Mouse (Mus musculus) CH12.LX (cell line): ENCODE data around the gene Uxs1. TPM values are rescaled to one million over a fixed set of nuclear protein-coding genes. Genes with fewer than 3 reads are reported as not detected.

Experiments
- DNase-seq: peaks from one replicate; pipeline ENCODE4 v3.0.0-alpha.2; 2013; ENCODE audit errors: extremely low read depth
- H3K27ac ChIP-seq: 2 replicates; pipeline ENCODE4 v1.5.1; 2012; ENCODE audit warnings: low read depth, mild to moderate bottlenecking, control low read depth, moderate library complexity; ENCODE audit not compliant: insufficient read depth
- H3K27me3 ChIP-seq: replicated peaks from 2 replicates; pipeline ENCODE3; 2012; ENCODE audit warnings: inconsistent platforms
- H3K36me3 ChIP-seq, 2 experiments: replicated peaks in 1 of 2; 2 replicates each; pipeline versions ENCODE3 to v1.6.1; 2012; ENCODE audit warnings: inconsistent platforms in 1 of 2, low read length in 1 of 2, mild to moderate bottlenecking in 1 of 2, mixed read lengths in 1 of 2, moderate library complexity in 1 of 2; ENCODE audit not compliant: control insufficient read depth in 1 of 2, insufficient read depth in 1 of 2
- H3K4me1 ChIP-seq, 2 experiments: 2 replicates each; pipeline ENCODE4 v1.6.1; 2012; ENCODE audit warnings: inconsistent platforms in 1 of 2, moderate library complexity in 1 of 2; ENCODE audit not compliant: insufficient read depth in 2 of 2, control insufficient read depth in 1 of 2
- H3K4me2 ChIP-seq: 2 replicates; pipeline ENCODE4 v1.6.1; 2012; ENCODE audit warnings: low read depth, mild to moderate bottlenecking, control low read depth; ENCODE audit not compliant: poor library complexity, insufficient read depth, severe bottlenecking
- H3K4me3 ChIP-seq, 3 experiments: fragments of 150-350 bp in 1 of 3; sonication (generic) in 1 of 3; replicated peaks in 1 of 3; 2 replicates each; pipeline versions ENCODE3 to v1.5.1; 2011 to 2012; ENCODE audit warnings: low read depth in 2 of 3, low read length in 2 of 3, mild to moderate bottlenecking in 2 of 3, moderate library complexity in 2 of 3, control low read depth in 1 of 3, improper control_type of control experiment in 1 of 3, inconsistent platforms in 1 of 3, mixed read lengths in 1 of 3; ENCODE audit not compliant: poor library complexity in 1 of 3
- H3K79me2 ChIP-seq: replicated peaks from 2 replicates; pipeline ENCODE4 v1.6.1; 2012; ENCODE audit warnings: mild to moderate bottlenecking, moderate library complexity; ENCODE audit not compliant: control insufficient read depth, poor library complexity, insufficient read depth, severe bottlenecking; ENCODE audit errors: extremely low read depth
- H3K9ac ChIP-seq: 2 replicates; pipeline ENCODE4 v1.6.1; 2012; ENCODE audit warnings: low read depth, mild to moderate bottlenecking, control low read depth, moderate library complexity; ENCODE audit not compliant: insufficient read depth
- H3K9me3 ChIP-seq: replicated peaks from 2 replicates; pipeline ENCODE3; 2012; ENCODE audit warnings: low read length, inconsistent platforms, mixed read lengths
- BHLHE40 ChIP-seq: IDR thresholded peaks from 2 replicates; pipeline ENCODE4 v1.6.1; 2011; ENCODE audit warnings: mild to moderate bottlenecking, low read depth, low read length, improper control_type of control experiment
- CHD1 ChIP-seq: IDR thresholded peaks from 2 replicates; pipeline ENCODE4 v1.6.1; 2012; ENCODE audit warnings: low read depth, low read length, improper control_type of control experiment, inconsistent platforms
- CHD2 ChIP-seq: IDR thresholded peaks from 2 replicates; pipeline ENCODE4 v1.6.1; 2011; ENCODE audit warnings: low read length, improper control_type of control experiment
- CTCF ChIP-seq, 2 experiments: IDR thresholded peaks in 1 of 2; conservative IDR thresholded peaks in 1 of 2; 2 replicates each; pipeline ENCODE4 v1.5.1; 2011 to 2012; ENCODE audit warnings: low read depth in 2 of 2, low read length in 2 of 2, improper control_type of control experiment in 1 of 2, inconsistent platforms in 1 of 2, mild to moderate bottlenecking in 1 of 2, moderate library complexity in 1 of 2
- ETS1 ChIP-seq: conservative IDR thresholded peaks from 2 replicates; pipeline ENCODE4 v1.6.1; 2012; ENCODE audit warnings: low read depth, mild to moderate bottlenecking, inconsistent platforms, low read length, improper control_type of control experiment, moderate library complexity
- JUN ChIP-seq: IDR thresholded peaks from 2 replicates; pipeline ENCODE4 v1.6.1; 2011; ENCODE audit warnings: low read depth, mild to moderate bottlenecking, low read length, improper control_type of control experiment, moderate library complexity; ENCODE audit not compliant: insufficient read depth
- JUND ChIP-seq: conservative IDR thresholded peaks from 2 replicates; pipeline ENCODE4 v1.6.1; 2011; ENCODE audit warnings: low read depth, low read length, improper control_type of control experiment
- MAFK ChIP-seq: IDR thresholded peaks from 2 replicates; pipeline ENCODE4 v1.6.1; 2011; ENCODE audit warnings: low read length, improper control_type of control experiment; ENCODE audit not compliant: insufficient replicate concordance
- MAX ChIP-seq: IDR thresholded peaks from 2 replicates; pipeline ENCODE4 v1.6.1; 2011; ENCODE audit warnings: low read length, improper control_type of control experiment
- MYC ChIP-seq: IDR thresholded peaks from 2 replicates; pipeline ENCODE4 v1.6.1; 2011; ENCODE audit warnings: low read depth, mild to moderate bottlenecking, improper control_type of control experiment, low read length
- NELFE ChIP-seq: IDR thresholded peaks from 2 replicates; pipeline ENCODE4 v1.6.1; 2011; ENCODE audit warnings: low read depth, low read length, improper control_type of control experiment
- NRF1 ChIP-seq: IDR thresholded peaks from 2 replicates; pipeline ENCODE4 v1.6.1; 2014; ENCODE audit warnings: low read depth, mild to moderate bottlenecking, inconsistent platforms, low read length, improper control_type of control experiment, moderate library complexity
- POLR2A ChIP-seq: IDR thresholded peaks from 2 replicates; pipeline ENCODE4 v1.6.1; 2011; ENCODE audit warnings: low read depth, mild to moderate bottlenecking, improper control_type of control experiment, low read length
- POLR2AphosphoS2 ChIP-seq: IDR thresholded peaks from 2 replicates; pipeline ENCODE4 v1.6.1; 2011; ENCODE audit warnings: low read depth, low read length, improper control_type of control experiment
- USF1 ChIP-seq: IDR thresholded peaks from 2 replicates; pipeline ENCODE4 v1.6.1; 2014; ENCODE audit warnings: low read depth, mild to moderate bottlenecking, inconsistent platforms, low read length, improper control_type of control experiment
- USF2 ChIP-seq: conservative IDR thresholded peaks from 2 replicates; pipeline ENCODE4 v1.6.1; 2011; ENCODE audit warnings: low read depth, low read length, improper control_type of control experiment
- ZC3H11A ChIP-seq: IDR thresholded peaks from 2 replicates; pipeline ENCODE4 v1.6.1; 2012; ENCODE audit warnings: low read depth, mild to moderate bottlenecking, inconsistent platforms, low read length, improper control_type of control experiment
- ZMIZ1 ChIP-seq: IDR thresholded peaks from 2 replicates; pipeline ENCODE4 v1.6.1; 2012; ENCODE audit warnings: low read depth, mild to moderate bottlenecking, inconsistent platforms, low read length, improper control_type of control experiment
- ZNF384 ChIP-seq: IDR thresholded peaks from 2 replicates; pipeline ENCODE4 v1.6.1; 2012; ENCODE audit warnings: low read depth, low read length, improper control_type of control experiment, inconsistent platforms
- dilution Hi-C: fragments of 300-500 bp; cut with MboI; formaldehyde crosslinking; loops from 2 replicates; pipeline ENCODE4 v1.14.3; 2020; ENCODE audit warnings: low sequenced_read_pairs; ENCODE audit not compliant: extremely low pct_unique_long_range_greater_than_20kb, extremely low pct_ligation_motif_present
- in situ Hi-C: fragments of 300-500 bp; cut with MboI; formaldehyde crosslinking; loops from 3 replicates; pipeline ENCODE4 v1.14.3; 2019; ENCODE audit warnings: low sequenced_read_pairs, low pct_ligation_motif_present, low pct_unique_long_range_greater_than_20kb, mixed read lengths
- polyA plus RNA-seq: library from polyadenylated mRNA; unstranded; fragments of >175 nt; gene quantifications from 2 replicates; pipeline ENCODE4 v1.2.1, GENCODE M21; 2012; ENCODE audit warnings: low read depth; ENCODE audit not compliant: insufficient read length
- total RNA-seq, 2 experiments: library from RNA; depleted of rRNA; stranded (reverse); fragments of 300-350 nt in 1 of 2; fragments of >200 nt in 1 of 2; gene quantifications; 2 replicates each; pipeline ENCODE4 v1.2.3; 2012 to 2014

Gene Uxs1
- total and polyA plus RNA-seq, 3 experiments = 18.4 to 33.3 (median 31.3) TPM

DNA sequence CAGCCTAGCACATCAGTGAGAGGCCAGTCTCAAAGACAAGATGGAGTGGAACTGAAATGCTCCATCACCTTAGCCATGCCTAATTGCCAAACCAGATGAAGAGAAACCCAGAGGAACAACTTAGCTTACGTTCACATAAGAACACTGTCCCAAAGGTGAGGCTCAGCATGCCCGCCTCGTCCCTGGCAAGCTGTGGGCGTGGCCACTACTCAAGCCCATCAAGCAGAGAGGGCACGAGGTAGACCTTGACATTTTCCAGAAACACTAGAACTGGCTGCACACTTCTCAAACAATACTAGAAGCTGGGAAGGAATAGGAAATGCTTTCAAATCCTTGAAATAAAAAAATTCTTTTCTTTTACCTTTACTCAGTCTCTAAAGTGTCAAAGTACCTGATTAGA is 5.0 kb downstream of the Uxs1 start:
- no peaks in the 10 kb centered on the region for H3K27me3 ChIP-seq
- peaks cover 12% of the 10 kb centered on the region for H3K79me2 ChIP-seq
- H3K9ac ChIP-seq = no peak overlapping the region
- H3K4me1 ChIP-seq = peaks cover 0 to 69% of the 10 kb centered on the region in 2 experiments; a peak in 2 of 4 replicates
- no peak overlapping the region for H3K4me3 ChIP-seq
- no peaks in the 10 kb centered on the region for H3K9me3 ChIP-seq
- H3K4me2 ChIP-seq = no peak overlapping the region
- peaks cover 0 to 24% of the 10 kb centered on the region in 2 experiments for H3K36me3 ChIP-seq
- dilution Hi-C loops (no loop called here), in situ Hi-C loops (no loop called here)
- no peak overlapping the region for H3K27ac ChIP-seq
- TF ChIP-seq CHD2 = no peak
- TF ChIP-seq MAFK = no peak
- TF ChIP-seq NELFE = no peak
- no peak for TF ChIP-seq POLR2AphosphoS2
- TF ChIP-seq CTCF (conservative IDR thresholded peaks at IDR 0.05 in 1 of 2, IDR thresholded peaks at IDR 0.05 in 1 of 2; ENCODE audit: low read depth in 2 of 2, low read length in 2 of 2) = no peak
- TF ChIP-seq ETS1 = no peak
- no peak for DNase-seq

DNA sequence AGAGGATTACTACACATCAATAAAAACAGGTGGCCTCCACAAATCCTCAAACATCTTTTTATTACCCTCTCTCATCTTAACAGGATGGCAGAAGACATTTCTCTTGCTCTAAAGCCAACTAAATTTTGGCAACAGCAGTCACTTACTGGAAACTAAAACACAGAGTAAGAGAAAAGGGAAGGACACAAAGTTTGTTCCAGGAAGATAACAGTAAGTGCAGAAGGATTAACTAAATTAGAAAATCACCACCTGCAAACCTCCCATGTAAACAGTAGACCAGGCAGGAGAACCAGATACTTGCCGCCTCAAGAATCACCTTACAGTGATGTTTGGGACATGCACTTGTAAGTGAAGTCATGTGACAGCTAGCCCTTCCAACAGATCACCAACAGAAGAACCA is 5.8 kb downstream of the Uxs1 start:
- no peak for DNase-seq
- TF ChIP-seq MYC = no peak
- TF ChIP-seq MAX = no peak
- TF ChIP-seq USF2 = no peak
- TF ChIP-seq USF1 = no peak
- TF ChIP-seq NRF1 = no peak
- no peak for TF ChIP-seq BHLHE40
- TF ChIP-seq JUND = no peak
- no peak for TF ChIP-seq NELFE
- TF ChIP-seq ZC3H11A = no peak
- TF ChIP-seq JUN = no peak
- no peak for TF ChIP-seq ZMIZ1
- no peak for TF ChIP-seq POLR2AphosphoS2
- TF ChIP-seq ZNF384 = no peak
- TF ChIP-seq CTCF (conservative IDR thresholded peaks at IDR 0.05 in 1 of 2, IDR thresholded peaks at IDR 0.05 in 1 of 2; ENCODE audit: low read depth in 2 of 2, low read length in 2 of 2) = no peak
- no peak for TF ChIP-seq CHD1
- TF ChIP-seq POLR2A = no peak
- peaks cover 0 to 69% of the 10 kb centered on the region in 2 experiments; a peak in 2 of 4 replicates for H3K4me1 ChIP-seq
- no peak overlapping the region for H3K4me2 ChIP-seq
- H3K9ac ChIP-seq = no peak overlapping the region
- H3K9me3 ChIP-seq = no peaks in the 10 kb centered on the region
- in situ Hi-C loops (no loop called here), dilution Hi-C loops (no loop called here)
- H3K36me3 ChIP-seq = peaks cover 0 to 24% of the 10 kb centered on the region in 2 experiments
- no peak overlapping the region for H3K27ac ChIP-seq
- H3K79me2 ChIP-seq = peaks cover 16% of the 10 kb centered on the region
- H3K4me3 ChIP-seq = no peak overlapping the region
- no peaks in the 10 kb centered on the region for H3K27me3 ChIP-seq
